Mouse (Mus musculus) heart, adult 2 months (tissue): ENCODE measurements around the gene Pla2g6. TPM values are rescaled to one million over a fixed set of nuclear protein-coding genes. Genes with fewer than 3 reads are reported as not detected.

Experiments
- DNase-seq, 2 experiments: peaks; one replicate each; pipeline ENCODE4 v3.0.0; 2021
- H3K27ac ChIP-seq: fragments of 200-600 bp; 2 replicates; pipeline ENCODE4 v1.8.1; 2022
- H3K27me3 ChIP-seq: fragments of 200-500 bp; 2 replicates; pipeline ENCODE4 v1.6.1; 2012; ENCODE audit warnings: mild to moderate bottlenecking, low read length, inconsistent platforms, mixed read lengths; ENCODE audit not compliant: control insufficient read depth, insufficient read depth
- H3K36me3 ChIP-seq: fragments of 200-500 bp; 2 replicates; pipeline ENCODE4 v1.6.1; 2012; ENCODE audit warnings: low read length, inconsistent platforms; ENCODE audit not compliant: control insufficient read depth, insufficient read depth
- H3K4me1 ChIP-seq: fragments of 200-500 bp; 2 replicates; pipeline ENCODE4 v1.6.1; 2011; ENCODE audit warnings: low read length; ENCODE audit not compliant: control insufficient read depth, insufficient read depth
- H3K4me3 ChIP-seq: fragments of 200-600 bp; 2 replicates; pipeline ENCODE4 v1.8.1; 2022
- H3K79me2 ChIP-seq: fragments of 200-500 bp; replicated peaks from 2 replicates; pipeline ENCODE4 v1.6.1; 2012; ENCODE audit warnings: mild to moderate bottlenecking, inconsistent platforms, low read length, moderate library complexity, mixed read lengths; ENCODE audit not compliant: control insufficient read depth, insufficient read depth
- H3K9ac ChIP-seq: fragments of 200-500 bp; 2 replicates; pipeline ENCODE4 v1.6.1; 2012; ENCODE audit warnings: low read depth, mild to moderate bottlenecking, control low read depth, inconsistent platforms, low read length, mixed read lengths
- CTCF ChIP-seq: fragments of 200-600 bp; IDR thresholded peaks from 2 replicates; pipeline ENCODE4 v1.8.1; 2022; ENCODE audit warnings: antibody characterized with exemption, mild to moderate bottlenecking, moderate library complexity
- EP300 ChIP-seq: fragments of 200-500 bp; IDR thresholded peaks from 2 replicates; pipeline ENCODE4 v1.6.1; 2011; ENCODE audit warnings: low read depth, low read length, control low read depth; ENCODE audit not compliant: insufficient read depth
- POLR2A ChIP-seq: fragments of 200-500 bp; IDR thresholded peaks from 2 replicates; pipeline ENCODE4 v1.6.1; 2011; ENCODE audit warnings: mild to moderate bottlenecking, low read depth, low read length, control low read depth; ENCODE audit not compliant: insufficient read depth
- WGBS: fragments of 180-500 bp; shearing (Covaris S2); methylation state at CpG from one replicate; pipeline ENCODE4 v1.1.7; 2018; 5-methylcytosine and 5-hydroxymethylcytosine counted together
- intact Hi-C: fragments of 180-260 bp; cut with DNase I; formaldehyde crosslinking; loops from one replicate; pipeline ENCODE4 v1.15.1; 2025
- polyA plus RNA-seq: library from polyadenylated mRNA; depleted of rRNA; stranded (reverse); fragments of >200 nt; gene quantifications from 2 replicates; pipeline ENCODE4 v1.2.3, GENCODE M21; 2012
- total RNA-seq, 2 experiments: library from RNA; stranded (reverse); gene quantifications; 2 replicates each; pipeline ENCODE4 v1.2.3; 2021

Pla2g6 gene
- total and polyA plus RNA-seq, 3 experiments = 10.7 to 14.0 (median 11.0) TPM

GRCm38 (mm10) chr15:79283371-79283770 lies 44.8 kb downstream of the Pla2g6 start:
- no peaks in the 10 kb centered on the region for H3K4me1 ChIP-seq
- no peak for TF ChIP-seq EP300
- no peak for TF ChIP-seq CTCF
- TF ChIP-seq POLR2A = no peak
- H3K27me3 ChIP-seq = no peaks in the 10 kb centered on the region
- 87% methylated on average over 4 of the region's 4 CpGs for WGBS
- no peaks in the 10 kb centered on the region for H3K79me2 ChIP-seq
- DNase-seq = no peak
- no peak overlapping the region for H3K9ac ChIP-seq
- no peak overlapping the region for H3K4me3 ChIP-seq
- H3K36me3 ChIP-seq = no peaks in the 10 kb centered on the region
- intact Hi-C loops = loop anchor here (5.0 kb wide), 2 partner anchors 39 to 184 kb away; no protein-coding TSS in a partner anchor
- H3K27ac ChIP-seq = no peak overlapping the region

- Histone ChIP-seq H3K79me2 (no peaks in the 10 kb centered on the region), H3K36me3 (no peaks in the 10 kb centered on the region), H3K9ac (no peak overlapping the region), H3K4me3 (no peak overlapping the region), H3K27ac (no peak overlapping the region), H3K4me1 (no peaks in the 10 kb centered on the region), H3K27me3 (no peaks in the 10 kb centered on the region)
- intact Hi-C loops = loop anchor here (5.0 kb wide), 2 partner anchors 40 to 185 kb away; no protein-coding TSS in a partner anchor
- TF ChIP-seq POLR2A (no peak), CTCF (no peak), EP300 (no peak)
- DNase-seq = no peak
- WGBS = 80% methylated on average over 5 of the region's 5 CpGs
Measured at GRCm38 (mm10) chr15:79282434-79282833, 45.8 kb downstream of the Pla2g6 start.

GRCm38 (mm10) chr15:79281389-79281788 lies 46.8 kb downstream of the Pla2g6 start:
- Histone ChIP-seq H3K4me3 (no peak overlapping the region), H3K27me3 (no peaks in the 10 kb centered on the region), H3K9ac (no peak overlapping the region), H3K36me3 (no peaks in the 10 kb centered on the region), H3K27ac (no peak overlapping the region), H3K79me2 (no peaks in the 10 kb centered on the region), H3K4me1 (no peaks in the 10 kb centered on the region)
- intact Hi-C loops = loop anchor here (5.0 kb wide), 2 partner anchors 41 to 186 kb away; no protein-coding TSS in a partner anchor
- DNase-seq = no peak
- WGBS = 84% methylated on average over 1 of the region's 1 CpGs
- TF ChIP-seq POLR2A (no peak), EP300 (no peak), CTCF (no peak)

- DNase-seq = no peak
- no peaks in the 10 kb centered on the region for H3K36me3 ChIP-seq
- no peaks in the 10 kb centered on the region for H3K4me1 ChIP-seq
- no peaks in the 10 kb centered on the region for H3K27me3 ChIP-seq
- H3K79me2 ChIP-seq = no peaks in the 10 kb centered on the region
- 44% methylated on average over 5 of the region's 5 CpGs for WGBS
- H3K27ac ChIP-seq = no peak overlapping the region
- no peak overlapping the region for H3K9ac ChIP-seq
- intact Hi-C loops = loop anchor here (5.0 kb wide), 2 partner anchors 41 to 186 kb away; no protein-coding TSS in a partner anchor
- no peak overlapping the region for H3K4me3 ChIP-seq
- TF ChIP-seq POLR2A (no peak), CTCF (peak; percentile 39), EP300 (no peak)
Measured at GRCm38 (mm10) chr15:79280850-79281249, 47.3 kb downstream of the Pla2g6 start.

GRCm38 (mm10) chr15:79280209-79280608 lies 48.0 kb downstream of the Pla2g6 start:
- Histone ChIP-seq H3K27me3 (no peaks in the 10 kb centered on the region), H3K79me2 (no peaks in the 10 kb centered on the region), H3K9ac (no peak overlapping the region), H3K27ac (no peak overlapping the region), H3K36me3 (no peaks in the 10 kb centered on the region), H3K4me3 (no peak overlapping the region), H3K4me1 (no peaks in the 10 kb centered on the region)
- 28% methylated on average over 6 of the region's 6 CpGs for WGBS
- peak; percentile 67 for TF ChIP-seq CTCF
- TF ChIP-seq POLR2A = no peak
- TF ChIP-seq EP300 = no peak
- intact Hi-C loops = loop anchor here (5.0 kb wide), 2 partner anchors 42 to 187 kb away; no protein-coding TSS in a partner anchor
- no peak for DNase-seq

- TF ChIP-seq EP300 = no peak
- TF ChIP-seq CTCF = no peak
- no peak for TF ChIP-seq POLR2A
- Histone ChIP-seq H3K36me3 (no peaks in the 10 kb centered on the region), H3K27me3 (no peaks in the 10 kb centered on the region), H3K4me3 (no peak overlapping the region), H3K9ac (no peak overlapping the region), H3K79me2 (no peaks in the 10 kb centered on the region), H3K4me1 (no peaks in the 10 kb centered on the region), H3K27ac (no peak overlapping the region)
- no peak for DNase-seq
- intact Hi-C loops = no loop called here
- WGBS = 50% methylated on average over 10 of the region's 10 CpGs
Measured at GRCm38 (mm10) chr15:79277728-79278127, 50.5 kb downstream of the Pla2g6 start.
